Mouse (Mus musculus) intestine, postnatal 0 days (tissue): ENCODE results near the gene Rmnd1. TPM values are rescaled to one million over a fixed set of nuclear protein-coding genes. Genes with fewer than 3 reads are reported as not detected.
"Not testable (repeated sequence)": the region's sequence is repeated elsewhere in the genome, so short reads cannot be mapped to it uniquely, and the experiment has no call there.

Source experiments
- ATAC-seq: fragments of 200-750 bp; cut with Nextera tagmentation; 2 replicates; pipeline ENCODE4 v1.8.0; 2017; ENCODE audit warnings: mild to moderate bottlenecking, moderate TSS enrichment, moderate library complexity
- H3K27ac ChIP-seq: fragments of 300-500 bp; sonication (generic); 2 replicates; pipeline ENCODE4 v1.5.1; 2014; ENCODE audit warnings: mild to moderate bottlenecking, low read depth, low read length, moderate library complexity
- H3K27me3 ChIP-seq: fragments of 300-500 bp; sonication (generic); replicated peaks from 2 replicates; pipeline ENCODE4 v1.6.1; 2014; ENCODE audit warnings: low read length, mixed read lengths; ENCODE audit not compliant: control insufficient read depth, insufficient read depth
- H3K36me3 ChIP-seq: fragments of 300-500 bp; sonication (generic); 2 replicates; pipeline ENCODE4 v1.6.1; 2014; ENCODE audit warnings: mild to moderate bottlenecking, moderate library complexity; ENCODE audit not compliant: control insufficient read depth, insufficient read depth
- H3K4me1 ChIP-seq: fragments of 300-500 bp; sonication (generic); replicated peaks from 2 replicates; pipeline ENCODE4 v1.6.1; 2014; ENCODE audit warnings: antibody characterized with exemption, low read length, mixed read lengths; ENCODE audit not compliant: control insufficient read depth, insufficient read depth
- H3K4me2 ChIP-seq: fragments of 300-500 bp; sonication (generic); replicated peaks from 2 replicates; pipeline ENCODE4 v1.6.1; 2014; ENCODE audit warnings: low read depth, mild to moderate bottlenecking, moderate library complexity
- H3K4me3 ChIP-seq: fragments of 300-500 bp; sonication (generic); 2 replicates; pipeline ENCODE4 v1.5.1; 2014; ENCODE audit warnings: low read depth, low read length
- H3K9ac ChIP-seq: fragments of 300-500 bp; sonication (generic); 2 replicates; pipeline ENCODE4 v1.6.1; 2014; ENCODE audit warnings: mild to moderate bottlenecking, low read depth, low read length
- H3K9me3 ChIP-seq: fragments of 300-500 bp; sonication (generic); 2 replicates; pipeline ENCODE4 v1.6.1; 2016; ENCODE audit warnings: mixed run types; ENCODE audit not compliant: control insufficient read depth
- CTCF ChIP-seq: sonication (generic); IDR thresholded peaks from 2 replicates; pipeline ENCODE4 v1.5.1; 2016; ENCODE audit warnings: low read depth, mild to moderate bottlenecking, control low read depth, antibody characterized with exemption, moderate library complexity
- WGBS: fragments of 180-500 bp; shearing (Covaris S2); extraction: QIAGEN DNeasy Blood & Tissue Kit; methylation state at CpG from one replicate; pipeline ENCODE4 v1.1.7; 2014; 5-methylcytosine and 5-hydroxymethylcytosine counted together
- polyA plus RNA-seq: library from polyadenylated mRNA; unstranded; fragments of >200 nt; fragmentation: Nextera tagmentation; extraction: Ambion mirVana; gene quantifications from 2 replicates; pipeline ENCODE4 v1.2.1, GENCODE M21; 2015

Gene Rmnd1
- polyA plus RNA-seq, 1 experiment from 2014 or later: 26.8 TPM

DNA sequence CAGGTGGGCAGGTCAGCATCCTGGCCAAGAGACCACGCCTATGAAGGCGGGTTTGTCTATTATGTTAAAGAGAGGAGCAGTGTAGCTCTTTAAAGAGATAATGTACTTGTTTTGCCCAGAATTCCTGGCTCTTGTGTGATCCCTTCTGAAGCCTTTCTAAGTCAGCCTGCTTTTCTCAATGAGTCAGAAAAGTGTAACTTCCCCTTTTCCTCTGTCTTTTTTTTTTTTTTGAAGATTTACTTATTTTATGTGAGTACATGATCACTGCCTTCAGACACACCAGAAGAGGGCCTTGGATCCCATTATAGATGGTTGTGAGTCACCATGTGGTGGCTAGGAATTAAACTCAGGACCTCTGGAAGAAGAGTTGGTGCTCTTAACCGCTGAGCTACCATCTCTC is 37.2 kb upstream of the Rmnd1 start:
- no peak for ATAC-seq
- no peak overlapping the region for H3K9ac ChIP-seq
- H3K4me1 ChIP-seq: no peaks in the 10 kb centered on the region
- no peak overlapping the region for H3K27ac ChIP-seq
- no peak overlapping the region for H3K4me3 ChIP-seq
- no peaks in the 10 kb centered on the region for H3K36me3 ChIP-seq
- WGBS: 69% methylated on average over 3 of the region's 3 CpGs
- no peak overlapping the region for H3K4me2 ChIP-seq
- H3K27me3 ChIP-seq: no peaks in the 10 kb centered on the region
- H3K9me3 ChIP-seq: no peaks in the 10 kb centered on the region
- no peak for TF ChIP-seq CTCF

- ATAC-seq: no peak
- Histone ChIP-seq H3K27ac (no peak overlapping the region), H3K4me3 (no peak overlapping the region), H3K9ac (no peak overlapping the region), H3K36me3 (no peaks in the 10 kb centered on the region), H3K27me3 (no peaks in the 10 kb centered on the region), H3K4me2 (no peak overlapping the region), H3K9me3 (no peaks in the 10 kb centered on the region), H3K4me1 (no peaks in the 10 kb centered on the region)
- 69% methylated on average over 7 of the region's 7 CpGs for WGBS
- no peak for TF ChIP-seq CTCF
These were observed 33.6 kb upstream of the Rmnd1 start for GRCm38 (mm10) chr10:4465799-4466198.

GRCm38 (mm10) chr10:4460201-4460600 is 28.0 kb upstream of the Rmnd1 start:
- H3K9ac ChIP-seq: no peak overlapping the region
- H3K27ac ChIP-seq: no peak overlapping the region

GRCm38 (mm10) chr10:4456409-4456808 is 24.2 kb upstream of the Rmnd1 start:
- Histone ChIP-seq H3K9ac (no peak overlapping the region), H3K36me3 (peaks cover 25% of the 10 kb centered on the region), H3K9me3 (no peaks in the 10 kb centered on the region), H3K4me1 (no peaks in the 10 kb centered on the region), H3K4me2 (no peak overlapping the region), H3K27me3 (no peaks in the 10 kb centered on the region), H3K4me3 (no peak overlapping the region), H3K27ac (no peak overlapping the region)
- no peak for ATAC-seq
- no peak for TF ChIP-seq CTCF
- 85% methylated on average over 4 of the region's 4 CpGs for WGBS

More at GRCm38 (mm10) chr10:4460201-4460600, 28.0 kb upstream of the Rmnd1 start:
- Histone ChIP-seq H3K4me1 (no peaks in the 10 kb centered on the region), H3K36me3 (peaks cover 3% of the 10 kb centered on the region), H3K4me3 (no peak overlapping the region), H3K27me3 (no peaks in the 10 kb centered on the region), H3K9me3 (no peaks in the 10 kb centered on the region), H3K4me2 (no peak overlapping the region)
- WGBS: 100% methylated on average over 2 of the region's 2 CpGs
- no peak for ATAC-seq
- TF ChIP-seq CTCF: no peak

- H3K27ac ChIP-seq: no peak overlapping the region
- H3K9ac ChIP-seq: no peak overlapping the region
- no peaks in the 10 kb centered on the region for H3K4me1 ChIP-seq
- H3K36me3 ChIP-seq: peaks cover 20% of the 10 kb centered on the region
- H3K4me3 ChIP-seq: no peak overlapping the region
- no peak for ATAC-seq
- TF ChIP-seq CTCF: no peak
- H3K27me3 ChIP-seq: no peaks in the 10 kb centered on the region
- WGBS: 85% methylated on average over 3 of the region's 3 CpGs
- no peak overlapping the region for H3K4me2 ChIP-seq
- H3K9me3 ChIP-seq: no peaks in the 10 kb centered on the region
These were observed 3.2 kb upstream of the Rmnd1 start for GRCm38 (mm10) chr10:4435416-4435815.

DNA sequence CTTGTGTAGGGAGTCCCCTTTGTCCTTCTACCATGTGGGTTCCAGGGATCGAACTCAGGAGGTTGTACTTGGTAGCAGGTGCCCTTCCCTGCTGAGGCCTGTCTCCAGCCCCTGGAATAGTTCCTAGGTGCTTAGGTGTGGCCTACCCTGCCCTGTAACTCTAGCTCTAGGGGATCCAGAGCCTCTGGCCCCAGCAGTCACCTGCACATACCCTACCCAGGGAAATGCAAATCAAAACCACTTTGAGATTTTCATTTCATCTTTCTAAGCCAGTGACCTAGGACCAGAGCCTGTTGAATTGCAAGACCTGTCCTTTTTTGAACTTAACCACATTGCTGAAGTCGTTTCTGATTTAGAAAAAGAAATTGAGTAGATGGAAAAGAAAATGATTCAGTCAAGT is 1.7 kb upstream of the Rmnd1 start:
- not testable (repeated sequence) for H3K4me2 ChIP-seq, H3K4me1 ChIP-seq, ATAC-seq, H3K9ac ChIP-seq, H3K9me3 ChIP-seq, H3K36me3 ChIP-seq, H3K4me3 ChIP-seq, H3K27me3 ChIP-seq, H3K27ac ChIP-seq
- 79% methylated on average over 2 of the region's 2 CpGs for WGBS
